Mouse (Mus musculus): ENCODE data around the gene Ric3. TPM values are rescaled to one million over a fixed set of nuclear protein-coding genes. Genes with fewer than 3 reads are reported as not detected.
"Not testable (repeated sequence)": the region's sequence is repeated elsewhere in the genome, so short reads cannot be mapped to it uniquely, and the experiment has no call there.

The Ric3 gene
- polyA plus RNA-seq, 1 experiment from 2014 or later = 2.9 TPM

- Histone ChIP-seq H3K4me3 (no peak overlapping the region), H3K27ac (no peak overlapping the region), H3K9me3 (no peaks in the 10 kb centered on the region), H3K4me1 (0 out of 2 replicates have a peak, but pooled peaks cover 3% of the 10 kb centered on the region), H3K27me3 (ENCODE audit: insufficient read depth, poor library complexity, severe bottlenecking) (no peaks in the 10 kb centered on the region), H3K36me3 (no peaks in the 10 kb centered on the region)
- 71% methylated on average over 4 of the region's 4 CpGs for WGBS
- DNase-seq (ENCODE audit: low spot score) = no peak
Observed at GRCm38 (mm10) chr7:109096618-109097017, 13.5 kb upstream of the Ric3 start.

- 0 out of 2 replicates have a peak, but pooled peaks cover 3% of the 10 kb centered on the region for H3K4me1 ChIP-seq
- H3K9me3 ChIP-seq = no peaks in the 10 kb centered on the region
- H3K27me3 ChIP-seq (ENCODE audit: insufficient read depth, poor library complexity, severe bottlenecking) = no peaks in the 10 kb centered on the region
- WGBS = no CpG with 5 or more reads among the region's 7 CpGs
- H3K36me3 ChIP-seq = no peaks in the 10 kb centered on the region
- H3K27ac ChIP-seq = no peak overlapping the region
- no peak overlapping the region for H3K4me3 ChIP-seq
- DNase-seq (ENCODE audit: low spot score) = no peak
Observed at GRCm38 (mm10) chr7:109094294-109094693, 11.2 kb upstream of the Ric3 start.

- DNase-seq (ENCODE audit: low spot score); H3K4me3 ChIP-seq; H3K36me3 ChIP-seq; H3K4me1 ChIP-seq; H3K27me3 ChIP-seq (ENCODE audit: insufficient read depth, poor library complexity, severe bottlenecking); H3K9me3 ChIP-seq; H3K27ac ChIP-seq: not testable (repeated sequence)
- WGBS = no CpG with 5 or more reads among the region's 2 CpGs
Observed at GRCm38 (mm10) chr7:109091316-109091715, 8.2 kb upstream of the Ric3 start.

GRCm38 (mm10) chr7:109086946-109087345 is 3.8 kb upstream of the Ric3 start:
- DNase-seq (ENCODE audit: low spot score) = no peak
- WGBS = 4% methylated on average over 2 of the region's 2 CpGs
- peaks cover 14% of the 10 kb centered on the region; the same call in 1 of the 2 replicates for H3K27me3 ChIP-seq (ENCODE audit: insufficient read depth, poor library complexity, severe bottlenecking)
- no peak overlapping the region for H3K4me3 ChIP-seq
- H3K9me3 ChIP-seq = no peaks in the 10 kb centered on the region
- no peaks in the 10 kb centered on the region for H3K36me3 ChIP-seq
- H3K4me1 ChIP-seq = peaks cover 5% of the 10 kb centered on the region; the same call in 1 of the 2 replicates
- no peak overlapping the region for H3K27ac ChIP-seq

GRCm38 (mm10) chr7:109083813-109084184 is 668 bp upstream of the Ric3 start:
- peaks cover 14% of the 10 kb centered on the region; the same call in 1 of the 2 replicates for H3K27me3 ChIP-seq (ENCODE audit: insufficient read depth, poor library complexity, severe bottlenecking)
- no peak for DNase-seq (ENCODE audit: low spot score)
- WGBS = 76% methylated on average over 4 of the region's 4 CpGs
- H3K36me3 ChIP-seq = no peaks in the 10 kb centered on the region
- H3K27ac ChIP-seq = no peak overlapping the region
- H3K4me3 ChIP-seq = no peak overlapping the region
- H3K9me3 ChIP-seq = no peaks in the 10 kb centered on the region
- peaks cover 5% of the 10 kb centered on the region; the same call in 1 of the 2 replicates for H3K4me1 ChIP-seq

- Histone ChIP-seq H3K36me3 (no peaks in the 10 kb centered on the region), H3K27ac (peak overlapping the region; percentile 29; the same call in 1 of the 2 replicates), H3K4me1 (peaks cover 5% of the 10 kb centered on the region; the same call in 1 of the 2 replicates), H3K9me3 (no peaks in the 10 kb centered on the region), H3K27me3 (ENCODE audit: insufficient read depth, poor library complexity, severe bottlenecking) (peaks cover 14% of the 10 kb centered on the region; the same call in 1 of the 2 replicates), H3K4me3 (peak overlapping the region; percentile 78)
- whole genome bisulfite sequencing = 21% methylated on average over 12 of the region's 12 CpGs
- DNase-seq (ENCODE audit: low spot score) = peak; percentile 77
Observed at GRCm38 (mm10) chr7:109082269-109083112, 640 bp downstream of the Ric3 start.

GRCm38 (mm10) chr7:109072326-109072725 is 10.8 kb downstream of the Ric3 start:
- 81% methylated on average over 5 of the region's 5 CpGs for WGBS

GRCm38 (mm10) chr7:109069641-109070040 is 13.5 kb downstream of the Ric3 start:
- Histone ChIP-seq H3K4me1 (no peaks in the 10 kb centered on the region), H3K9me3 (no peaks in the 10 kb centered on the region), H3K27ac (no peak overlapping the region), H3K27me3 (ENCODE audit: insufficient read depth, poor library complexity, severe bottlenecking) (no peaks in the 10 kb centered on the region), H3K36me3 (no peaks in the 10 kb centered on the region), H3K4me3 (no peak overlapping the region)
- WGBS = 87% methylated on average over 4 of the region's 4 CpGs
- no peak for DNase-seq (ENCODE audit: low spot score)

More at GRCm38 (mm10) chr7:109072326-109072725, 10.8 kb downstream of the Ric3 start:
- Histone ChIP-seq H3K9me3 (no peaks in the 10 kb centered on the region), H3K27me3 (ENCODE audit: insufficient read depth, poor library complexity, severe bottlenecking) (no peaks in the 10 kb centered on the region), H3K4me1 (no peaks in the 10 kb centered on the region), H3K36me3 (no peaks in the 10 kb centered on the region), H3K4me3 (no peak overlapping the region), H3K27ac (no peak overlapping the region)
- DNase-seq (ENCODE audit: low spot score) = no peak

GRCm38 (mm10) chr7:109059536-109059935 is 23.6 kb downstream of the Ric3 start:
- Histone ChIP-seq H3K4me1 (no peaks in the 10 kb centered on the region), H3K36me3 (no peaks in the 10 kb centered on the region), H3K27me3 (ENCODE audit: insufficient read depth, poor library complexity, severe bottlenecking) (no peaks in the 10 kb centered on the region), H3K4me3 (no peak overlapping the region), H3K9me3 (no peaks in the 10 kb centered on the region), H3K27ac (no peak overlapping the region)
- WGBS = 78% methylated on average over 4 of the region's 4 CpGs
- DNase-seq (ENCODE audit: low spot score) = no peak

- Histone ChIP-seq H3K36me3 (no peaks in the 10 kb centered on the region), H3K27me3 (ENCODE audit: insufficient read depth, poor library complexity, severe bottlenecking) (no peaks in the 10 kb centered on the region), H3K9me3 (no peaks in the 10 kb centered on the region), H3K4me3 (no peak overlapping the region), H3K27ac (no peak overlapping the region), H3K4me1 (no peaks in the 10 kb centered on the region)
- DNase-seq (ENCODE audit: low spot score) = no peak
- 85% methylated on average over 1 of the region's 1 CpGs for WGBS
Observed at GRCm38 (mm10) chr7:109050831-109051230, 32.3 kb downstream of the Ric3 start.

GRCm38 (mm10) chr7:109045876-109046275 is 37.3 kb downstream of the Ric3 start:
- WGBS = 91% methylated on average over 2 of the region's 2 CpGs
- H3K27ac ChIP-seq = no peak overlapping the region

GRCm38 (mm10) chr7:109039445-109039844 is 43.7 kb downstream of the Ric3 start:
- no peaks in the 10 kb centered on the region for H3K36me3 ChIP-seq
- WGBS = 79% methylated on average over 5 of the region's 5 CpGs
- no peak overlapping the region for H3K4me3 ChIP-seq

More at GRCm38 (mm10) chr7:109045876-109046275, 37.3 kb downstream of the Ric3 start:
- Histone ChIP-seq H3K9me3 (no peaks in the 10 kb centered on the region), H3K4me3 (no peak overlapping the region), H3K4me1 (no peaks in the 10 kb centered on the region), H3K36me3 (no peaks in the 10 kb centered on the region), H3K27me3 (ENCODE audit: insufficient read depth, poor library complexity, severe bottlenecking) (no peaks in the 10 kb centered on the region)
- DNase-seq (ENCODE audit: low spot score) = no peak

GRCm38 (mm10) chr7:109038987-109039386 is 44.1 kb downstream of the Ric3 start:
- Histone ChIP-seq H3K9me3 (no peaks in the 10 kb centered on the region), H3K4me1 (no peaks in the 10 kb centered on the region), H3K4me3 (no peak overlapping the region), H3K27ac (no peak overlapping the region), H3K36me3 (no peaks in the 10 kb centered on the region), H3K27me3 (ENCODE audit: insufficient read depth, poor library complexity, severe bottlenecking) (no peaks in the 10 kb centered on the region)
- 32% methylated on average over 1 of the region's 1 CpGs for WGBS
- DNase-seq (ENCODE audit: low spot score) = no peak

More at GRCm38 (mm10) chr7:109039445-109039844, 43.7 kb downstream of the Ric3 start:
- Histone ChIP-seq H3K9me3 (no peaks in the 10 kb centered on the region), H3K27ac (no peak overlapping the region), H3K27me3 (ENCODE audit: insufficient read depth, poor library complexity, severe bottlenecking) (no peaks in the 10 kb centered on the region), H3K4me1 (no peaks in the 10 kb centered on the region)
- DNase-seq (ENCODE audit: low spot score) = no peak
